In the genomic region with DNA sequence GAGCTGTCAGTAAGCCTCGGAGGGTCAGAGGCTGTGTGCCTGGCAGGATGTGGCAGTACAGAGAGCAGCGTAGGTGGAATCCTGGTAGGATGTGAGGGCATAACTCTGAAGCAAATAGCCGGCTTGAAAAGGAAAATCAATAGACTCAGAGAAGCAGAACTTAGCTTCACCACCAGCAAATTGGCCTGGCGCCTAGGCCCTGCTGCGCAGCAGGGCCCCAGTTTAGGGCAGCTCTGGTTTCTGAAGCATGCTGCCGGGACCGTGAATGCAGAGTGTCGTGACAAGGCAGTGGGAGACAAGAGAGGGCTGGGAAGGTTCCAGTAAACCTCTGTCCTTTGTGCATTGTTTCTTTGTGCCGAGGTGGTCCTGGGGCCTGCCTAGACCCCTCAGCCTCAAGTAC, we compare ENCODE assay signal across 11 mouse cellular contexts. TPM values are rescaled to one million over a fixed set of nuclear protein-coding genes. Genes with fewer than 3 reads are reported as not detected.
A peak's percentile ranks its signal among the peaks of the same experiment; 100 is the strongest.
DNase-seq lines count a peak whose midpoint lies in the region; ATAC-seq and TF ChIP-seq lines count a peak whose summit lies in the region.
"Had no signal": no experiment of that assay in that cellular context is flagged by ENCODE, and none has a peak within 500 bp of the region (broad histone marks: within the 10 kb centered on the region; RNA-seq: fewer than 3 reads in every experiment).

No protein-coding gene starts in this region.

- H3K4me1 ChIP-seq in kidney, postnatal 0 days (replicated peaks; ENCODE audit: insufficient read depth, low read length) = peaks cover 17% of the 10 kb centered on the region; the same call in 1 of the 2 replicates
- peaks cover 18% of the 10 kb centered on the region for H3K4me1 ChIP-seq in embryonic facial prominence, embryonic 15.5 days
- H3K4me1 ChIP-seq in midbrain, embryonic 14.5 days (ENCODE audit: control insufficient read depth, insufficient read depth, low read length) = peaks cover 12% of the 10 kb centered on the region

- no peak for ATAC-seq in kidney, postnatal 0 days (replicated peaks; ENCODE audit: low FRiP score, low read depth)
- ATAC-seq in embryonic facial prominence, embryonic 15.5 days (ENCODE audit: insufficient number of reproducible peaks, low FRiP score, low TSS enrichment, low read depth) = no peak
- no peak for ATAC-seq in midbrain, embryonic 14.5 days (ENCODE audit: low FRiP score, low TSS enrichment)

- no peak for TF ChIP-seq CTCF in kidney, postnatal 0 days (IDR thresholded peaks at IDR 0.05; ENCODE audit: low read depth)

- WGBS in kidney, postnatal 0 days = 33% methylated on average over 9 of the region's 9 CpGs
- 34% methylated on average over 9 of the region's 9 CpGs for WGBS in embryonic facial prominence, embryonic 15.5 days
- WGBS in midbrain, embryonic 14.5 days = 43% methylated on average over 9 of the region's 9 CpGs

- H3K27me3 ChIP-seq in kidney, postnatal 0 days (ENCODE audit: insufficient read depth, low read length) = no peaks in the 10 kb centered on the region
- no peaks in the 10 kb centered on the region for H3K27me3 ChIP-seq in embryonic facial prominence, embryonic 15.5 days
- no peaks in the 10 kb centered on the region for H3K27me3 ChIP-seq in midbrain, embryonic 14.5 days (ENCODE audit: control insufficient read depth, insufficient read depth, low read length)
- H3K27me3 ChIP-seq: neural tube, embryonic 12.5 days had no signal

- DNase-seq in gastrocnemius, postnatal 14 days = peak; percentile 19
- no peak for DNase-seq in gastrocnemius, postnatal 36 days
- DNase-seq in kidney, postnatal 0 days (ENCODE audit: low spot score) = no peak
- no peak for DNase-seq in kidney, postnatal 25 days
- peak; percentile 39 for DNase-seq in midbrain, embryonic 14.5 days
- DNase-seq in frontal cortex, adult 2 months (ENCODE audit: extremely low spot score in 1 of 2, low spot score in 1 of 2) = no peak
- no peak for DNase-seq in right cerebral cortex, adult 2 months (ENCODE audit: low spot score in 2 of 2)
- DNase-seq: right cerebral cortex, postnatal 4 days; thymus, adult 18-20 months had no signal

- no peaks in the 10 kb centered on the region for H3K9me3 ChIP-seq in kidney, postnatal 0 days (replicated peaks; ENCODE audit: low read length)
- H3K9me3 ChIP-seq in embryonic facial prominence, embryonic 15.5 days (replicated peaks) = no peaks in the 10 kb centered on the region
- H3K9me3 ChIP-seq in midbrain, embryonic 14.5 days (ENCODE audit: control insufficient read depth, low read length) = no peaks in the 10 kb centered on the region
- H3K9me3 ChIP-seq: neural tube, embryonic 12.5 days had no signal

- intact Hi-C loops in gastrocnemius, postnatal 14 days (cut with DNase I; ENCODE audit: low total_unique reads) = no loop called here
- intact Hi-C loops in gastrocnemius, postnatal 36 days (cut with DNase I) = loop anchor here (10.0 kb wide), 1 partner anchor 159 kb away; no protein-coding TSS in a partner anchor

- no peak overlapping the region for H3K9ac ChIP-seq in kidney, postnatal 0 days (ENCODE audit: low read depth, low read length)
- H3K9ac ChIP-seq in embryonic facial prominence, embryonic 15.5 days = no peak overlapping the region
- 0 out of 2 replicates have a peak overlapping the region, but pooled peaks have one; percentile 12 for H3K9ac ChIP-seq in midbrain, embryonic 14.5 days (replicated peaks; ENCODE audit: low read length)
- H3K9ac ChIP-seq: neural tube, embryonic 12.5 days had no signal

- no peaks in the 10 kb centered on the region for H3K36me3 ChIP-seq in kidney, postnatal 0 days (ENCODE audit: insufficient read depth, low read length)
- no peaks in the 10 kb centered on the region for H3K36me3 ChIP-seq in embryonic facial prominence, embryonic 15.5 days
- H3K36me3 ChIP-seq in midbrain, embryonic 14.5 days (ENCODE audit: control insufficient read depth, insufficient read depth, low read length) = no peaks in the 10 kb centered on the region
- H3K36me3 ChIP-seq: neural tube, embryonic 12.5 days had no signal

- no peak overlapping the region for H3K4me2 ChIP-seq in kidney, postnatal 0 days (ENCODE audit: low read length)
- no peak overlapping the region for H3K4me2 ChIP-seq in embryonic facial prominence, embryonic 15.5 days (replicated peaks)
- H3K4me2 ChIP-seq in midbrain, embryonic 14.5 days (ENCODE audit: low read length) = no peak overlapping the region
- H3K4me2 ChIP-seq: neural tube, embryonic 12.5 days had no signal

- H3K4me3 ChIP-seq in kidney, postnatal 0 days (replicated peaks; ENCODE audit: low read depth, low read length) = no peak overlapping the region
- H3K4me3 ChIP-seq in embryonic facial prominence, embryonic 15.5 days (replicated peaks) = no peak overlapping the region
- no peak overlapping the region for H3K4me3 ChIP-seq in midbrain, embryonic 14.5 days (replicated peaks; ENCODE audit: low read depth, low read length)
- H3K4me3 ChIP-seq: neural tube, embryonic 12.5 days had no signal

- peak overlapping the region; percentile 60; the same call in 1 of the 2 replicates for H3K27ac ChIP-seq in kidney, postnatal 0 days
- H3K27ac ChIP-seq in embryonic facial prominence, embryonic 15.5 days (replicated peaks) = peak overlapping the region; percentile 25; the same call in 1 of the 2 replicates
- H3K27ac ChIP-seq in midbrain, embryonic 14.5 days (replicated peaks; ENCODE audit: low read depth, low read length) = peak overlapping the region; percentile 32
- H3K27ac ChIP-seq: neural tube, embryonic 12.5 days had no signal

RNA-seq across cellular contexts. Expression of a gene that starts 20.6 kb away (rescaled TPM):
- total RNA-seq in gastrocnemius, postnatal 14 days (2021) = 10 to 100 TPM; 79.9 to 82.2 TPM
- 100 to 1,000 TPM; 131 to 150 TPM for total RNA-seq in gastrocnemius, postnatal 36 days (2021)
- polyA plus RNA-seq in kidney, postnatal 0 days (2015; fragmentation: Nextera tagmentation; extraction: Ambion mirVana) = 5.7 and 6.4 TPM in 2 replicates
- polyA plus RNA-seq in embryonic facial prominence, embryonic 15.5 days (2015; fragmentation: Nextera tagmentation; extraction: Ambion mirVana) = 10.0 and 10.5 TPM in 2 replicates
- polyA plus RNA-seq in midbrain, embryonic 14.5 days (2014; fragmentation: Nextera tagmentation; extraction: Ambion mirVana) = 15.0 and 17.6 TPM in 2 replicates
- polyA plus RNA-seq in frontal cortex, adult 2 months (2012; rRNA removed) = 20.3 and 22.3 TPM in 2 replicates

RNA-seq across cellular contexts. Expression of a gene that starts 43.8 kb away (rescaled TPM):
- total RNA-seq in gastrocnemius, postnatal 14 days (2021) = 10 to 100 TPM; 86.6 to 88.9 TPM
- total RNA-seq in gastrocnemius, postnatal 36 days (2021) = 100 to 1,000 TPM; 115 to 116 TPM
- 72.2 and 75.0 TPM in 2 replicates for polyA plus RNA-seq in kidney, postnatal 0 days (2015; fragmentation: Nextera tagmentation; extraction: Ambion mirVana)
- polyA plus RNA-seq in embryonic facial prominence, embryonic 15.5 days (2015; fragmentation: Nextera tagmentation; extraction: Ambion mirVana) = 66.0 and 66.9 TPM in 2 replicates
- polyA plus RNA-seq in midbrain, embryonic 14.5 days (2014; fragmentation: Nextera tagmentation; extraction: Ambion mirVana) = 46.8 and 53.7 TPM in 2 replicates
- polyA plus RNA-seq in frontal cortex, adult 2 months (2012; rRNA removed) = 27.3 and 28.9 TPM in 2 replicates

Comparison
In these comparisons a context has a peak if more than half of its experiments do, and no peak if none do; other contexts are left out.
1. DNase-seq: peak in gastrocnemius, postnatal 14 days (single experiment) and midbrain, embryonic 14.5 days (single experiment); none in gastrocnemius, postnatal 36 days (0 of 2), kidney, postnatal 0 days (single experiment), kidney, postnatal 25 days (0 of 2), frontal cortex, adult 2 months (0 of 2) and right cerebral cortex, adult 2 months (0 of 2).
2. Peak in every context shown above with its lines, with median percentiles within 50 percentile points of each other: H3K27ac ChIP-seq.